Mouse (Mus musculus) layer of hippocampus, postnatal 36 days (tissue): ENCODE results near the gene Abcc6. TPM values are rescaled to one million over a fixed set of nuclear protein-coding genes. Genes with fewer than 3 reads are reported as not detected.
"Not testable (repeated sequence)": the region's sequence is repeated elsewhere in the genome, so short reads cannot be mapped to it uniquely, and the experiment has no call there.

ENCODE experiments used
- DNase-seq, 2 experiments: peaks; one replicate each; pipeline ENCODE4 v3.0.0; 2022
- total RNA-seq, 2 experiments: library from RNA; stranded (reverse); gene quantifications; 2 replicates each; pipeline ENCODE4 v1.2.3; 2021

The Abcc6 gene
- total RNA-seq, 2 experiments from 2014 or later: 1.4 to 2.6 TPM

- DNase-seq: no peak
These were observed 1.4 kb downstream of the Abcc6 start for GRCm38 (mm10) chr7:46028681-46029080.

- no peak for DNase-seq
These were observed 4.7 kb downstream of the Abcc6 start for GRCm38 (mm10) chr7:46025436-46025835.

- no peak for DNase-seq
These were observed 8.2 kb downstream of the Abcc6 start for GRCm38 (mm10) chr7:46021951-46022350.

DNA sequence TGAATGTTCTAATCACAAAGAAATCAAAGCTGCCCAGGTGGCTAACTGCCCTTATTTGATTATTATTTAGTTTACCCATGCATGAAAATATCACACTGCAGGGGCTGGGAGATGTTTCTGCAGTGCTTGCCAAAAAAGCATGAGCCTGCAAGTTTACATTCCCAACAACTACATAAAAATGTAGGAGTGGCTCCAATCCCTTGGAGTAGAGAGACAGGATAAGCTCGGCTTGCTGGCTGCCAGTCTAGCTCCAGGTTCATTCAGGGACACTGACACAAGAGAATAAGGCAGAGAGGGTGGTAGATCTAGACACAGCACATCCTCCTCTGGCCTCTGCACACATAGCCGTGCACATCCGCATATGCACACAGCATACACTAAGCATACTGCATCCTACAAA, 10.5 kb downstream of the Abcc6 start:
- DNase-seq: no peak

DNA sequence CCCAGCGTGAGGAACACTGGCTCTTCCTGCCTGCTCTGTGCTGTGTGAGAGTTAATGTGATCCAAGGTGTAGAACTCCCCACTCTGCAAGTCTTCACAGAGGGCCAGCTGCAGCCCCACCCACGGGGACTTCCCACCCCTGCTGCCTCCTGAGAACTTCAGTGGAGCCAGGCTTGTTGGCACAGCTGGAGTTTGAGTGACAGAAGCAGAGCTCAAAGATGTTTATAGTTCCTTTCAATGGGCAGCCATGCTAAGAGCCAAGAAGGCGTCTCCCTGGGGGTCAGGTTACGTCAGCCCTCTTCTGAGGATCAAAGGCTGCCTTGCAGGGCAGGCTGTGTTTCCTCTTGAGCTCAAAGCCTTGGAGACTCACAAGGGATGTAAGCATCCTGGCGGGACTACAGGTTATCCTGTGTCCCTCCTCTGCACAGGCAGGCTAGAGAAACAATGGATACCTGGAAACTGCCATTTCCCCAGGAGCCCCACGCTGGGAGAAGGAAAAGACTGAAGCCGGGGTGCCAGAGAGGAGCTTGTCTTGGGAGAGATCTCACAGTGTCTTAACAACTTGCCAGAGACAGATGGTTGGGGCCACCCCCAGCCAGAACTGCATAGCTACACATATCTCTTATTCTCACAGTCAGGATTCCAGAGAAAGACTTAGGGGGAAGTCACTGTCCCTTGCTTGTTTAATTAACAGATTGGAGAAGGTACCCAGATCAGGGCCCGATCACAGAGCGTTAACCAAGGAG, 16.7 kb downstream of the Abcc6 start:
- DNase-seq: peak in 1 of 2 experiments; percentile 19

DNA sequence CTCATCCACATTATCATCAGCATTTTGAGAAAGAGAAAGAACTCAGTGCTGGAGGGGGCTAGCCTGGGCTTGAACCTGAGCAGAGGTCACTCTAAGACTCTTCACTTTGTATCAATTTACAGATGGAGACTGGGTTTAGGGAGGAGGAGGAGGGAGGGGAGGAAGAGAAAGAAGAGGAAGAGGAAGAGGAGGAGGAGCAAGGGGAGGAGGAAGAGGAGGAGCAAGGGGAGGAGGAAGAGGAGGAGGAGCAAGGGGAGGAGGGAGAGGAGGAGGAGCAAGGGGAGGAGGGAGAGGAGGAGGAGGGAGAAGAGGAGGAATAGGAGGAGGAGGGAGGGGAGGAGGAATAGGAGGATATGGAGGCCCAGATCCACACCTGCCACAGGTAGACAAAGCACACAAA, 18.0 kb downstream of the Abcc6 start:
- DNase-seq: no peak

GRCm38 (mm10) chr7:46009578-46009977, 20.5 kb downstream of the Abcc6 start:
- DNase-seq: peak; percentile 45 to 55

GRCm38 (mm10) chr7:46002748-46003147, 27.4 kb downstream of the Abcc6 start:
- no peak for DNase-seq

DNA sequence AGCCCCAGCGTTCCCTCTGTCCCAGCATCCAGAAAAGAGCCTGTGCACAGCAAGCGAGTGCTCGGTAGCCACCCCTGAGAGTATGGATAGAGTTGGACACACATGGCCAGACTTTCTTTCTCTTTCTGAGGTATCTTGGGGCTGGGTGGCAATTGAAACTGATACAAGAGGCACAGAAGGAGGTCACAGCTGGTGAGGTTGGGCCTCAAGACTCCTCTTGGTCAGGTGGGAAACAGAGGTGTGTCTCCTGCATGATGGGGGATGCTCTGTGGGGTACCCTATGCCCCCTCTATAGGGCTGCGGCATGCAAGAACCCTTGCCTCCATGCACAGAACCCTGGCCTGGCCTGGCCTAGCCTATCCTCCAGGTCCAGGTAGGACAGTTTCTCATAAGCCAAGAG, 29.5 kb downstream of the Abcc6 start:
- no peak for DNase-seq

DNA sequence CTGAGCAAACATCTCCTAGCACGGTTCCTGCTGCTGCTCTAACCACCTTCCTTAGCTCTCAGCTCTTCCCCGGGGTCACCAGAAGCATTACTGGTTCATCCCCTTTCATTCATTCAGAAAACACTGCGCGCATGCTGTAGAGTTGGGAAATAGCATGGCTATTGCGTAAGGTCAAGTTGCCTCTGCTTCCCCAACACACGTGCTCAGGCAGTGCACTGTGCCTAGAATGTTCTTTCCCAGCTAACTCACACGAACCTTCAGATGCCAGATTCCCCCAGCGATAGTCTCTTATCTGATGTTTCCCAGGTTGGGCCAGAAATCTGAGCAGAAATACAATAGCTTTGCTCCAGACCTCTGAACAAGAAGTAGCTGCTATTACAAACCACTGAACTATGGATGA, 37.6 kb downstream of the Abcc6 start:
- no peak for DNase-seq

DNA sequence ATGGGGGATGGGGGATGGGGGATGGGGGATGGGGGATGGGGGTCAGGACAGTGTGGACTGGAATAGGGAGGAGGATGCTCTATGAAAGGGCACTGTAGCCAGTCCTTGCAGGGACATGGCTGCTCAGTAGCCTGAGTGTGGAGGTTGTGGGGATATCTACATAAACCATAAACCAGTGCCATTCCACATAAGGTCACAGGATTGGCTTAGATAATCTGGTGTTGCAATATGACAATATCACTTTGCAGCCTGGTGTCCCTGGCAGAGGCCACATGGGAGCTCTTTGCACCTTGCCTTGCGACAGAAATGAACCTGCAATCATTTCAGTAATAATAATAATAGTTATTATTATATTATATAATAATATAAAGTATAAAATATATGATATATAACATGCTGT, 41.8 kb downstream of the Abcc6 start:
- no peak for DNase-seq

DNA sequence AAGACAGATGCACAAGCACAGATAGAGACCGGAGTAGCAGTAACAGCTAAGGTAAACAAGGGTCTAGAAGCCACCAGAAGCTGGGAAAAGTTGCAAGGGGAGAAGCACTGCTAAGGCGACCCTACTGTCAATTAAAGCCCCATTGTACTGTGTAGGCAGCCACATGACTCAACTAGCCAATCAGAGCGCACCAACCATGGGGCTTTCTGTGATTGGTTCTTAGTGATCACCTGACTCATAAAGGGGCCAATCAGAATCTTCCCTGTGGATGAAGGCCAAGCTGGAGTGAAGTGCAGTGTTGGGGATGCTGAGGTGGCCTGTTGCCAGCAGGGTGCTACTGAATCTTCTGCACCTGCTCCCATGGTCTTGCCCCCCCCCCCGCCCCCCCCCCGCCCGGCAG, 43.2 kb downstream of the Abcc6 start:
- no peak for DNase-seq

DNA sequence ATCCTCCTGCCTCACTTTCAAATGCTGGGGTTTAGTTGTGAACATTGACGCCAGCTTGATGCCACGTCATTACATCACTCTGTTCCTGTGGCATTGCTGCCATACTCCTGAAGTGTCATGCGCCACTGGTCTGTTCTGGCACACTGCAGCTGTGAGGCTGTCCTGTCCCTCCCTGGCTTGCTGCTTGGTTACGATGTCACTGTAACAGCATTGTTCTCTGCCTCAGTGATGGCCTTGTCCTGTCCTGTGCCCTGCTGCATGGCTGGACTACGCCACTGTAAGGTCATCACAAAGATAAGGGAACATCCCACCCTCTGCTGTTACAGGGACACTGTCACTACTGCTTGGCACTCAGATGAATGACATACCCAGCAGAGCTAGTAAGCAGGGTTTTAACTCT, 48.5 kb downstream of the Abcc6 start:
- no peak for DNase-seq

DNA sequence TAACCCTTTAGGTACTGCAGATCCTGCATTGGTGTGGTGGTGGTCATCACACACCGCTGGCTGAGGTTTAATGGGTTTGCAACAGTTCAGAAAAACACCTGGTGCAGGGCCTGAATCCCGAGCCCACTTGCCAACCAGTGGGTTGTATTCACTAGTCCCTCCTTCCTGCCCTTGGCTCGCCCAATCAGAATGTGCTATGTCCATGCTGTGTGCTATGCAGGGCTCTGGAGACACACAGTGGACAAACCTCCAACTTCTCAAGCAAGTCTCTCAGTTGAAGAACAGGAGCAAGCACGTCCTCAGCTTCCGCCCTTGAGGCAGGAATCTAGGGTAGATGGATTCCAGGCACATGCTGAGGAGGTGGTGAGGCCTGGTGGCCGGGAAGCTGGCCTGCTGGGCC, 55.6 kb downstream of the Abcc6 start:
- no peak for DNase-seq

GRCm38 (mm10) chr7:45974103-45974502, 56.0 kb downstream of the Abcc6 start:
- DNase-seq: no peak

DNA sequence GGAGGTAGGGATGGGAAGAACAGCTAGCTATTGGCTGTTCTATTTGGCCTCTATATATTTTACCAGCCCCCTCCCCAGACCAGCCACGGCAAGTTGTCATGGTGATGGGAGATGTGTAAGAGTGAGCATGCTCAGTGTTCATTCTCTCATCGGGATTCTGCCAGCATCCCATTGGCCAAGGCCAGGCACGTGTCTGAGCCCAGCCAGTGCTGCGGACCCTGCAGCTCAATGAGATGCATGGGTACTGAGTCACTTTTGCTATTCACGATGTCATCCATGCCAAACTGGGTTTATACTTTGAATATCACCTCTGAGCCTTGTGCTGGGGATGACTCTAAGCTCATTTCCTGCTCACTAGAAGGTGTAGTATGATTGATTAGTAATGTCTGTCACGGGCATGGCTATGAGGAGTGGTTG, 56.8 kb downstream of the Abcc6 start:
- DNase-seq: peak in 1 of 2 experiments; percentile 12

DNA sequence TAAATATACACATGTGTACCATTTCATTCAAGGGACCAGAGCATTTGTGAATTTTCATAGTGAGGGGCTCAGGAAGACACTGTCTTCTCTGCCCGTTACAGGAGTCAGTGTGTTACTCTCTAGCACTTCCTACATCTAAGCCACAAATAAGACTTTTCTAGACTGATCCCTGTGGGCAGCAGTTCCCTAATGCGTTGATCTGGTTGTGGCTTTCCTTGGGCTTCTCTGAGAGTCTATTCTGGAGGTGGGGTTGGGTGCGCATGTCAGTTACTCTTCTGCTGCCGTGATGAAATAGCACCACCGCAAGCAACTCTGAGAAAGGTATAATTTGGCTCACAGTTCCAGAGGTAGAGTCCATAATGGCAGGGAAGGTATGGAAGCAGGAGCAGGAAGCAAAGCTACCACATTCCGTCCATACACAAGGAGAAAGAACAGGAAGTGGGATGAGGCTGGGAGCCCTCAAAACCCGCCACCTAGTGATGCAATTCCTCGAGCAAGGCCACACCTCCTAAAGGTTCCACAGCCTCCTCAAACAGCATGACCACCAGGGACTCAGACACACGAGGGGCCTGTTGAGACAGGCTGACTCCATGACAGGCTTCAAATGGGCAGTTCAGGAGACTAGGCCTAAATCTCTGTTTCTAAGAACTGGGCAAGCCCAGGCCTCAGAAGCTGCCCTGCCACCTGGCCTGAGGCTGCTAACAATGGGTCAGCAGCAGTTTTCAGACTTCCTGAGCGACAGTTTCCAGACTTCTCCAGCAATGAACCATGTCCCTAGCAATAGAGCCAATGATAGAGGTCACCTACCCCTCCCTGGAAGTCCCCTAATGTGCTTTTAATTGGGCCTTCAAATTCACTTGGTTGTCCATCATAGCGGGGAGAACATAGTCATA, 58.0 kb downstream of the Abcc6 start:
- no peak for DNase-seq

DNA sequence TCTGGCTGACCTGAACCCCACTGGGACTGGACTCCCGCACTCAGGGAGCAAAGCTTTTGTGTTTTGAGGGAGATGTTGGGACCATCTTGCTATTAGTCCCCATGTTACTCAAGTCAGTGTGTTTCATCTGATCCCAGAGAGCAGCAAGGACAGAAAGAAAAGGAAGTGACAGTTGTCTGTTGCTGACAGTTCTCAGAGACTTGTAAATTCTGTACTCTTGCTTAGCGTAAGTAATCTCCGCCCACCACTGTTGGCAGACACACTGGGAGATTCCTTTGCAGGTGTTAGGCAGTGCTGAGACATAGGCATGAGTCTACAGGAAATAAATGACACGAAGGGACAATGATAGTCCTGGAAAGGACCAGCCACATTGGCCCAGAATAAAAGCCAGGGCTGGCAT, 73.5 kb downstream of the Abcc6 start:
- DNase-seq: no peak

GRCm38 (mm10) chr7:45949061-45949460, 81.0 kb downstream of the Abcc6 start:
- no peak for DNase-seq

GRCm38 (mm10) chr7:45943280-45943679, 86.8 kb downstream of the Abcc6 start:
- DNase-seq: not testable (repeated sequence)

- no peak for DNase-seq
These were observed 88.1 kb downstream of the Abcc6 start for GRCm38 (mm10) chr7:45941986-45942385.

DNA sequence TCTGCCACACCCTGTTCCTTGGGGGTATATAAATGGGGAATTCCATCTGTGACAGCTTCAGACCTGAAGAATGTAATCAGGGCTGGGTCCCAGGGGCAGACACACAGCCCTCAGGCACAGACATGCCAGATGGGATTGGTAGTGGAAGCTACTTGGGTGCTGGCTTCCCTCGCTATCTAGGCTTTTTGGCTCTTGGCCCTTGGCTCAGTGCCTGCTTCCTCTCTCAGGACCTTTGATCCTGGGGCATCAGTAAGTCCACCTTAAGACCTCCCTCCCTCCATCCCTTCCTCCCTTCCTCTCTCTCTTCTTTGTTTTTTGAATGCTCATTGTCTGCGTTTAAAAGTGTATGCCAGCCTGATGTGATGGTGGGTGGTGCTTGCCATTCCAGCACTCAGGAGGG, 90.3 kb downstream of the Abcc6 start:
- no peak for DNase-seq

GRCm38 (mm10) chr7:45935114-45935513, 95.0 kb downstream of the Abcc6 start:
- peak; percentile 42 to 50 for DNase-seq

GRCm38 (mm10) chr7:45933766-45934165, 96.3 kb downstream of the Abcc6 start:
- DNase-seq: not testable (repeated sequence)
